Mouse (Mus musculus) limb, embryonic 11.5 days (tissue): ENCODE results near the gene Dab2ip. TPM values are rescaled to one million over a fixed set of nuclear protein-coding genes. Genes with fewer than 3 reads are reported as not detected.

Source experiments
- ATAC-seq: fragments of 200-750 bp; cut with Nextera tagmentation; 2 replicates; pipeline ENCODE4 v1.8.0; 2017; ENCODE audit warnings: low read depth; ENCODE audit not compliant: insufficient number of reproducible peaks, low FRiP score, low TSS enrichment
- DNase-seq: peaks from one replicate; pipeline ENCODE4 v3.0.0-alpha.2; 2015; ENCODE audit warnings: low spot score
- H3K27ac ChIP-seq: fragments of 300-500 bp; sonication (generic); replicated peaks from 2 replicates; pipeline ENCODE4 v1.5.1; 2014; ENCODE audit warnings: low read depth, mild to moderate bottlenecking, low read length
- H3K27me3 ChIP-seq: fragments of 300-500 bp; sonication (generic); 2 replicates; pipeline ENCODE4 v1.6.1; 2014; ENCODE audit warnings: mild to moderate bottlenecking, low read length, mixed read lengths; ENCODE audit not compliant: control insufficient read depth, insufficient read depth
- H3K36me3 ChIP-seq: fragments of 300-500 bp; sonication (generic); 2 replicates; pipeline ENCODE4 v1.6.1; 2014; ENCODE audit warnings: mild to moderate bottlenecking, low read length, moderate library complexity, mixed read lengths; ENCODE audit not compliant: control insufficient read depth, insufficient read depth
- H3K4me1 ChIP-seq: fragments of 300-500 bp; sonication (generic); 2 replicates; pipeline ENCODE4 v1.6.1; 2014; ENCODE audit warnings: low read length, mixed read lengths; ENCODE audit not compliant: control insufficient read depth, insufficient read depth
- H3K4me2 ChIP-seq: fragments of 300-500 bp; sonication (generic); 2 replicates; pipeline ENCODE4 v1.6.1; 2014; ENCODE audit warnings: low read depth, mild to moderate bottlenecking, moderate library complexity; ENCODE audit not compliant: severe bottlenecking
- H3K4me3 ChIP-seq: fragments of 300-500 bp; sonication (generic); 2 replicates; pipeline ENCODE4 v1.5.1; 2014; ENCODE audit warnings: low read depth, low read length
- H3K9ac ChIP-seq: fragments of 300-500 bp; sonication (generic); 2 replicates; pipeline ENCODE4 v1.6.1; 2014; ENCODE audit warnings: mild to moderate bottlenecking, low read length
- H3K9me3 ChIP-seq: fragments of 300-500 bp; sonication (generic); 2 replicates; pipeline ENCODE4 v1.6.1; 2016; ENCODE audit warnings: low read length; ENCODE audit not compliant: control insufficient read depth
- WGBS: fragments of 180-500 bp; shearing (Covaris S2); extraction: QIAGEN DNeasy Blood & Tissue Kit; methylation state at CpG from one replicate; pipeline ENCODE4 v1.1.7; 2014; 5-methylcytosine and 5-hydroxymethylcytosine counted together
- polyA plus RNA-seq: library from polyadenylated mRNA; unstranded; fragments of >200 nt; fragmentation: Nextera tagmentation; extraction: Ambion mirVana; gene quantifications from 2 replicates; pipeline ENCODE4 v1.2.1, GENCODE M21; 2014

The Dab2ip gene
- polyA plus RNA-seq, 1 experiment from 2014 or later = 53.9 TPM

- Histone ChIP-seq H3K27ac (no peak overlapping the region), H3K36me3 (no peaks in the 10 kb centered on the region), H3K9ac (no peak overlapping the region), H3K4me2 (no peak overlapping the region), H3K9me3 (no peaks in the 10 kb centered on the region), H3K4me1 (peaks cover 4% of the 10 kb centered on the region; the same call in 1 of the 2 replicates), H3K27me3 (no peaks in the 10 kb centered on the region), H3K4me3 (no peak overlapping the region)
- ATAC-seq (no peak), DNase-seq (no peak)
- WGBS = 81% methylated on average over 8 of the region's 8 CpGs
Measured at GRCm38 (mm10) chr2:35764328-35764727, 206.3 kb downstream of the Dab2ip start.

- ATAC-seq (no peak), DNase-seq (no peak)
- Histone ChIP-seq H3K9ac (no peak overlapping the region), H3K27me3 (no peaks in the 10 kb centered on the region), H3K4me1 (peaks cover 4% of the 10 kb centered on the region; the same call in 1 of the 2 replicates), H3K9me3 (no peaks in the 10 kb centered on the region), H3K27ac (no peak overlapping the region), H3K36me3 (no peaks in the 10 kb centered on the region), H3K4me3 (no peak overlapping the region), H3K4me2 (no peak overlapping the region)
- WGBS = 34% methylated on average over 14 of the region's 14 CpGs
Measured at GRCm38 (mm10) chr2:35767834-35768537, 209.9 kb downstream of the Dab2ip start.

- Histone ChIP-seq H3K9ac (no peak overlapping the region), H3K4me3 (no peak overlapping the region), H3K4me2 (no peak overlapping the region), H3K27ac (no peak overlapping the region), H3K36me3 (no peaks in the 10 kb centered on the region), H3K9me3 (no peaks in the 10 kb centered on the region), H3K27me3 (no peaks in the 10 kb centered on the region), H3K4me1 (peaks cover 4% of the 10 kb centered on the region; the same call in 1 of the 2 replicates)
- DNase-seq (no peak), ATAC-seq (0 out of 2 replicates have a peak, but pooled peaks have one; percentile 60)
- WGBS = 39% methylated on average over 4 of the region's 4 CpGs
Measured at GRCm38 (mm10) chr2:35768538-35769238, 210.6 kb downstream of the Dab2ip start.

GRCm38 (mm10) chr2:35769398-35769797 is 211.3 kb downstream of the Dab2ip start:
- ATAC-seq (no peak), DNase-seq (no peak)
- 83% methylated on average over 12 of the region's 12 CpGs for WGBS
- no peak overlapping the region for H3K4me3 ChIP-seq
- H3K36me3 ChIP-seq = no peaks in the 10 kb centered on the region
- no peaks in the 10 kb centered on the region for H3K9me3 ChIP-seq
- no peaks in the 10 kb centered on the region for H3K27me3 ChIP-seq
- no peak overlapping the region for H3K27ac ChIP-seq
- H3K4me2 ChIP-seq = no peak overlapping the region
- peaks cover 4% of the 10 kb centered on the region; the same call in 1 of the 2 replicates for H3K4me1 ChIP-seq
- H3K9ac ChIP-seq = no peak overlapping the region

- Histone ChIP-seq H3K4me1 (peaks cover 4% of the 10 kb centered on the region; the same call in 1 of the 2 replicates), H3K27me3 (no peaks in the 10 kb centered on the region), H3K9me3 (no peaks in the 10 kb centered on the region), H3K27ac (no peak overlapping the region), H3K4me3 (no peak overlapping the region), H3K4me2 (no peak overlapping the region), H3K9ac (no peak overlapping the region), H3K36me3 (no peaks in the 10 kb centered on the region)
- no peak for ATAC-seq
- 89% methylated on average over 2 of the region's 2 CpGs for WGBS
- DNase-seq = no peak
Measured at GRCm38 (mm10) chr2:35770541-35770940, 212.5 kb downstream of the Dab2ip start.

- Histone ChIP-seq H3K36me3 (no peaks in the 10 kb centered on the region), H3K4me2 (no peak overlapping the region), H3K4me3 (no peak overlapping the region), H3K9ac (no peak overlapping the region), H3K27ac (no peak overlapping the region), H3K27me3 (no peaks in the 10 kb centered on the region), H3K9me3 (no peaks in the 10 kb centered on the region), H3K4me1 (no peaks in the 10 kb centered on the region)
- ATAC-seq (no peak), DNase-seq (no peak)
- WGBS = 64% methylated on average over 5 of the region's 5 CpGs
Measured at GRCm38 (mm10) chr2:35775651-35776055, 217.6 kb downstream of the Dab2ip start.

- no peak for ATAC-seq
- Histone ChIP-seq H3K27me3 (no peaks in the 10 kb centered on the region), H3K9me3 (no peaks in the 10 kb centered on the region), H3K36me3 (no peaks in the 10 kb centered on the region), H3K4me2 (no peak overlapping the region), H3K9ac (no peak overlapping the region), H3K27ac (no peak overlapping the region), H3K4me3 (no peak overlapping the region), H3K4me1 (no peaks in the 10 kb centered on the region)
- no peak for DNase-seq
- WGBS = 87% methylated on average over 9 of the region's 9 CpGs
Measured at GRCm38 (mm10) chr2:35776935-35777334, 218.9 kb downstream of the Dab2ip start.

- Histone ChIP-seq H3K36me3 (no peaks in the 10 kb centered on the region), H3K4me1 (no peaks in the 10 kb centered on the region), H3K4me2 (no peak overlapping the region), H3K27ac (no peak overlapping the region), H3K9ac (no peak overlapping the region), H3K9me3 (no peaks in the 10 kb centered on the region), H3K27me3 (no peaks in the 10 kb centered on the region), H3K4me3 (no peak overlapping the region)
- no peak for ATAC-seq
- 85% methylated on average over 5 of the region's 5 CpGs for WGBS
- no peak for DNase-seq
Measured at GRCm38 (mm10) chr2:35779266-35779665, 221.2 kb downstream of the Dab2ip start.
